Mouse (Mus musculus) lung, embryonic 15.5 days (tissue): Measurements from ENCODE around the gene Arhgap17. TPM values are rescaled to one million over a fixed set of nuclear protein-coding genes. Genes with fewer than 3 reads are reported as not detected.
A peak's percentile ranks its signal among the peaks of the same experiment; 100 is the strongest.

Experiments used
- ATAC-seq: fragments of 200-750 bp; cut with Nextera tagmentation; 2 replicates; pipeline ENCODE4 v1.8.0; 2017; ENCODE audit warnings: moderate number of reproducible peaks, borderline replicate concordance; ENCODE audit not compliant: low FRiP score, low TSS enrichment; ENCODE audit errors: extremely low read depth
- H3K27ac ChIP-seq: fragments of 300-500 bp; sonication (generic); 2 replicates; pipeline ENCODE4 v1.5.1; 2015; ENCODE audit warnings: moderate library complexity, mild to moderate bottlenecking, inconsistent platforms
- H3K27me3 ChIP-seq: fragments of 300-500 bp; sonication (generic); 2 replicates; pipeline ENCODE4 v1.6.1; 2015; ENCODE audit warnings: inconsistent platforms
- H3K36me3 ChIP-seq: fragments of 300-500 bp; sonication (generic); 2 replicates; pipeline ENCODE4 v1.6.1; 2015; ENCODE audit warnings: inconsistent platforms
- H3K4me1 ChIP-seq: fragments of 300-500 bp; sonication (generic); 2 replicates; pipeline ENCODE4 v1.6.1; 2015; ENCODE audit warnings: inconsistent platforms
- H3K4me2 ChIP-seq: fragments of 300-500 bp; sonication (generic); 2 replicates; pipeline ENCODE4 v1.6.1; 2015; ENCODE audit warnings: inconsistent platforms, mild to moderate bottlenecking, moderate library complexity
- H3K4me3 ChIP-seq: fragments of 300-500 bp; sonication (generic); 2 replicates; pipeline ENCODE4 v1.5.1; 2015; ENCODE audit warnings: mild to moderate bottlenecking, inconsistent platforms
- H3K9ac ChIP-seq: fragments of 300-500 bp; sonication (generic); 2 replicates; pipeline ENCODE4 v1.6.1; 2015; ENCODE audit warnings: inconsistent platforms
- H3K9me3 ChIP-seq: fragments of 300-500 bp; sonication (generic); 2 replicates; pipeline ENCODE4 v1.6.1; 2016; ENCODE audit warnings: inconsistent platforms
- WGBS: fragments of 180-500 bp; shearing (Covaris S2); methylation state at CpG from one replicate; pipeline ENCODE4 v1.1.7; 2015; 5-methylcytosine and 5-hydroxymethylcytosine counted together
- polyA plus RNA-seq: library from polyadenylated mRNA; unstranded; fragments of >200 nt; fragmentation: Nextera tagmentation; extraction: Ambion mirVana; gene quantifications from 2 replicates; pipeline ENCODE4 v1.2.1, GENCODE M21; 2015

The Arhgap17 gene
- 16.7 and 18.5 TPM in 2 replicates for polyA plus RNA-seq

GRCm38 (mm10) chr7:123369759-123370481 is at the start of gene Arhgap17, which contains the start of gene Lcmt1:
Arhgap17 (minus strand) TSS chr7:123369915.
Lcmt1 (plus strand) TSS chr7:123369784.
- H3K4me3 ChIP-seq, result peak within 1 kb of the TSS; percentile 92
- under 1% methylated on average over 62 of the region's 64 CpGs for WGBS
- ATAC-seq, result peak; percentile 97

GRCm38 (mm10) chr7:123417661-123418060 is 47.9 kb upstream of the Arhgap17 start:
- Histone ChIP-seq H3K4me3 (no peak overlapping the region), H3K4me2 (no peak overlapping the region), H3K4me1 (no peaks in the 10 kb centered on the region), H3K27me3 (no peaks in the 10 kb centered on the region), H3K9ac (no peak overlapping the region), H3K9me3 (no peaks in the 10 kb centered on the region), H3K27ac (no peak overlapping the region), H3K36me3 (no peaks in the 10 kb centered on the region)
- no peak for ATAC-seq
- WGBS, result 92% methylated on average over 3 of the region's 3 CpGs

More at GRCm38 (mm10) chr7:123369759-123370481, at the start of gene Arhgap17, which contains the start of gene Lcmt1:
- Histone ChIP-seq H3K9ac (peak within 1 kb of the TSS; percentile 88), H3K36me3 (no peaks in the 10 kb centered on the region), H3K9me3 (no peaks in the 10 kb centered on the region), H3K27me3 (no peaks in the 10 kb centered on the region), H3K4me1 (peaks cover 45% of the 10 kb centered on the region), H3K4me2 (peak within 1 kb of the TSS; percentile 86), H3K27ac (peak within 1 kb of the TSS; percentile 90)

- no peaks in the 10 kb centered on the region for H3K4me1 ChIP-seq
- H3K9me3 ChIP-seq, result no peaks in the 10 kb centered on the region
- no peak overlapping the region for H3K27ac ChIP-seq
- ATAC-seq, result no peak
- no peaks in the 10 kb centered on the region for H3K27me3 ChIP-seq
- 60% methylated on average over 4 of the region's 4 CpGs for WGBS
- H3K36me3 ChIP-seq, result no peaks in the 10 kb centered on the region
- H3K4me2 ChIP-seq, result no peak overlapping the region
- H3K4me3 ChIP-seq, result no peak overlapping the region
- H3K9ac ChIP-seq, result no peak overlapping the region
Measured at GRCm38 (mm10) chr7:123416803-123417202, 47.1 kb upstream of the Arhgap17 start.

DNA sequence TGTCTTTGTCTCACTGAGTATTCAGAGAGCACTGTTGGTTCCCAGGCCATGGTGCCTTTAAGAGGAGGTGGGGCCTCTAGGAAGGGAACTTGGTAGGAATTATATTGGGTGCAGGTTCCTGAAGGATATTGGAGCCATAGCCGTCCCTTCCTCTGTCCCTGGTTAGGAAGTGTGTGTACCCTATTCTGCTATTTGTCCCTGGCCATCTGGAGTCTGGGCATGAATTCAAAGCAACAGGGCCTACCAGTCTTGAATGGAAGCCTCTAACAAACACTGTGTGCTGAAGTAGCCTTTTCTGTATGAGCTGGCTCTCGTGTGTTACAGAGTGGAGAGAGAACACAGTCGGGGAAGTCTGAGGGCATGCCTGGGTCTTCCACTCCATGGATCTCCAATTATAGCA is 42.4 kb upstream of the Arhgap17 start:
- Histone ChIP-seq H3K4me3 (no peak overlapping the region), H3K9me3 (no peaks in the 10 kb centered on the region), H3K4me2 (no peak overlapping the region), H3K9ac (no peak overlapping the region), H3K36me3 (no peaks in the 10 kb centered on the region), H3K4me1 (no peaks in the 10 kb centered on the region), H3K27ac (no peak overlapping the region), H3K27me3 (no peaks in the 10 kb centered on the region)
- WGBS, result 81% methylated on average over 3 of the region's 3 CpGs
- ATAC-seq, result no peak

- no peaks in the 10 kb centered on the region for H3K9me3 ChIP-seq
- H3K9ac ChIP-seq, result no peak overlapping the region
- H3K27ac ChIP-seq, result no peak overlapping the region
- WGBS, result 65% methylated on average over 1 of the region's 1 CpGs
- H3K27me3 ChIP-seq, result no peaks in the 10 kb centered on the region
- no peaks in the 10 kb centered on the region for H3K4me1 ChIP-seq
- no peaks in the 10 kb centered on the region for H3K36me3 ChIP-seq
- no peak overlapping the region for H3K4me2 ChIP-seq
- no peak for ATAC-seq
- no peak overlapping the region for H3K4me3 ChIP-seq
Measured at GRCm38 (mm10) chr7:123411109-123411508, 41.4 kb upstream of the Arhgap17 start.

DNA sequence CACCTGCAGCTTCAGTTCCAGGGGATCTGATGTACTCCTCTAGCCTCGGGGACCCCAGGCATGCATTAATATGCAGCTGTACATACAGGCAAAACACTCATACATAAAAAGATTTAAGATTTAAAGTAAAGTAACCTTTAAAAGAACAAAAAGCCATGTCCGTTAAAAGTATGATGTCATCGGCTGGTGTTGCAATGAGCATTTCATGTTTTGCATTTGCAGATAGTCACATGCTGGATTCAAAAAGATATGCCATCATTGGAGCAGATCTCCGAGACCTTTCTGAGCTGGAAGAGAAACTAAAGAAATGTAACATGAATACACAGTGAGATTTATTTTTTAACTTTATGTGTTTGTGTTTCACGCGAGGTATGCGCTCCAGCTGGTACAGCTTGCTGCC is 40.8 kb upstream of the Arhgap17 start:
- H3K4me2 ChIP-seq, result no peak overlapping the region
- WGBS, result 90% methylated on average over 7 of the region's 7 CpGs
- no peak overlapping the region for H3K4me3 ChIP-seq
- H3K27ac ChIP-seq, result no peak overlapping the region
- H3K4me1 ChIP-seq, result no peaks in the 10 kb centered on the region
- H3K9me3 ChIP-seq, result no peaks in the 10 kb centered on the region
- H3K36me3 ChIP-seq, result no peaks in the 10 kb centered on the region
- no peak overlapping the region for H3K9ac ChIP-seq
- no peak for ATAC-seq
- H3K27me3 ChIP-seq, result no peaks in the 10 kb centered on the region

GRCm38 (mm10) chr7:123406988-123407387 is 37.3 kb upstream of the Arhgap17 start:
- H3K9me3 ChIP-seq, result no peaks in the 10 kb centered on the region
- H3K4me2 ChIP-seq, result no peak overlapping the region
- H3K4me3 ChIP-seq, result no peak overlapping the region
- 86% methylated on average over 4 of the region's 4 CpGs for WGBS
- no peaks in the 10 kb centered on the region for H3K27me3 ChIP-seq
- no peak for ATAC-seq
- H3K9ac ChIP-seq, result no peak overlapping the region
- H3K36me3 ChIP-seq, result peaks cover 3% of the 10 kb centered on the region; the same call in 1 of the 2 replicates
- no peaks in the 10 kb centered on the region for H3K4me1 ChIP-seq
- H3K27ac ChIP-seq, result no peak overlapping the region

DNA sequence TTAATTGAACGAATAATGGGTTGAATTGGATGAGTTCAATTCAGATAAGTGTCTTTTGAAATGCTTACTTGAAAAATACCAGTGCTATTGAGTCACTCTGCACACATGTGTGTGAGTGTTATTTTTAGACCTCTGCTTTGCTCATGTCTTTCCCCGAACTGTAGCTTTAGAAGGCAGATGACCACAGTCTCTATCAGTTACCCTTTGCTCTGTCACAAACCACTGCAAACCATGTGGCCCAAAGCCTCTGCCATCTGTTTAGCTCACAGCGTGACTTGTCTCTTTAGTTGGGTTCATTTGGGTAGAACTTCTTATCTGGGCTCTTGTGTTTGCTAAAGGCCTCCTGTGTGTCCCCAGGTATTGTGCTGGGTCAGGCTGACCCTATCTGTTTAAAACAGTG is 35.9 kb upstream of the Arhgap17 start:
- 58% methylated on average over 3 of the region's 3 CpGs for WGBS
- peaks cover 3% of the 10 kb centered on the region; the same call in 1 of the 2 replicates for H3K36me3 ChIP-seq
- ATAC-seq, result no peak
- no peak overlapping the region for H3K27ac ChIP-seq
- no peak overlapping the region for H3K9ac ChIP-seq
- no peaks in the 10 kb centered on the region for H3K27me3 ChIP-seq
- no peaks in the 10 kb centered on the region for H3K9me3 ChIP-seq
- no peaks in the 10 kb centered on the region for H3K4me1 ChIP-seq
- H3K4me2 ChIP-seq, result no peak overlapping the region
- no peak overlapping the region for H3K4me3 ChIP-seq

DNA sequence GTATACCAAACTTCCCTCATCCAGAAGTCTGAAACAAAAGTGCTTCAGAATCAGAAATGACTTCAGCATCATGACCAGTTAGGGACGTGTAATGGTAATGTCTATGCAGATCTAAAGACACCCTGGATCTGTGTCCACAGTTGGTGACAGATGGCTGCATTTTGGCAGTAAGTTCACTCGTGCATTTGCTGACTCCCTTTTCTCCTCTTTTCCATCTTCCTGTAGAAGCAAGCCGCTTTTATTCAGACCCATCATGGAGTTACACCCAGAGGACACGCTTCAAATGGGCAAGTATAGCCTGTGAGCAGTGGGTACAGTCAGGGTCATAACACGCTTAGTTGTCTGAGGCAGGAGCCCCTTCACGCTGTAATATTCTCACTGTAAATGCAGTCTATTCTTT is 34.5 kb upstream of the Arhgap17 start:
- Histone ChIP-seq H3K4me1 (no peaks in the 10 kb centered on the region), H3K27ac (no peak overlapping the region)

GRCm38 (mm10) chr7:123401121-123401520 is 31.4 kb upstream of the Arhgap17 start:
- H3K9ac ChIP-seq, result no peak overlapping the region
- no peak overlapping the region for H3K4me3 ChIP-seq
- WGBS, result 73% methylated on average over 3 of the region's 3 CpGs
- ATAC-seq, result no peak
- H3K27me3 ChIP-seq, result no peaks in the 10 kb centered on the region
- H3K9me3 ChIP-seq, result no peaks in the 10 kb centered on the region
- no peak overlapping the region for H3K27ac ChIP-seq
- H3K36me3 ChIP-seq, result peaks cover 3% of the 10 kb centered on the region; the same call in 1 of the 2 replicates
- H3K4me1 ChIP-seq, result no peaks in the 10 kb centered on the region
- H3K4me2 ChIP-seq, result no peak overlapping the region

More for the DNA sequence above, 34.5 kb upstream of the Arhgap17 start:
- ATAC-seq, result no peak
- H3K9ac ChIP-seq, result no peak overlapping the region
- WGBS, result 81% methylated on average over 6 of the region's 6 CpGs
- H3K4me2 ChIP-seq, result no peak overlapping the region
- peaks cover 3% of the 10 kb centered on the region; the same call in 1 of the 2 replicates for H3K36me3 ChIP-seq
- H3K9me3 ChIP-seq, result no peaks in the 10 kb centered on the region
- H3K4me3 ChIP-seq, result no peak overlapping the region
- H3K27me3 ChIP-seq, result no peaks in the 10 kb centered on the region

GRCm38 (mm10) chr7:123399286-123399685 is 29.6 kb upstream of the Arhgap17 start:
- WGBS, result 84% methylated on average over 4 of the region's 4 CpGs
- no peaks in the 10 kb centered on the region for H3K4me1 ChIP-seq
- no peak overlapping the region for H3K27ac ChIP-seq
- H3K4me2 ChIP-seq, result no peak overlapping the region
- no peaks in the 10 kb centered on the region for H3K36me3 ChIP-seq
- H3K4me3 ChIP-seq, result no peak overlapping the region
- no peaks in the 10 kb centered on the region for H3K27me3 ChIP-seq
- H3K9ac ChIP-seq, result no peak overlapping the region
- ATAC-seq, result no peak
- no peaks in the 10 kb centered on the region for H3K9me3 ChIP-seq

DNA sequence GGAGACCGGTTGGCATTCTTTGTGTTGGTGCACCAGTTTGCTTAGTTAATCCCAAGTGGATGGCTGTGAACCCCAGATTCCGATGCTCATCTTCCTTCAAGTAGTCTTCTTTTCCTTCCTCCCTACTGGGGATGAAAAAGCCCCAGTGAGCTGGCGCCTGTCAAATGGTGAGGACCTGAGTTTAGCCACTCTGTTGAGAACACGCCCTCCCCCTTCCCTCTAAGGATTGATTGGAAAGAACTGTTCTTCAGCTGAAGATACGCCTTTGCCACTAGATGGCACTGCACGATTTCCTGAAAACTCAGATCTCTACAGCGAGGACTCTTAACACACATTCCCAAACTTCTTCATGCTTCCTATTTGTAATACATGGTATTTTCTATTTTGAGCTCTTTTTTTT is 29.1 kb upstream of the Arhgap17 start:
- H3K4me1 ChIP-seq, result no peaks in the 10 kb centered on the region
- H3K27me3 ChIP-seq, result no peaks in the 10 kb centered on the region
- H3K4me2 ChIP-seq, result no peak overlapping the region
- H3K27ac ChIP-seq, result no peak overlapping the region
- H3K9ac ChIP-seq, result no peak overlapping the region
- no peaks in the 10 kb centered on the region for H3K36me3 ChIP-seq
- H3K9me3 ChIP-seq, result no peaks in the 10 kb centered on the region
- WGBS, result 22% methylated on average over 7 of the region's 7 CpGs
- no peak overlapping the region for H3K4me3 ChIP-seq
- ATAC-seq, result peak; percentile 46; the same call in 1 of the 2 replicates
